Mouse (Mus musculus) myocyte (in vitro differentiated cells): ENCODE measurements around the gene Fut11. TPM values are rescaled to one million over a fixed set of nuclear protein-coding genes. Genes with fewer than 3 reads are reported as not detected.

Experiments
- H3K27me3 ChIP-seq: one replicate; pipeline ENCODE4 v1.6.1; 2011; ENCODE audit not compliant: control insufficient read depth, insufficient read depth, insufficient read length
- H3K36me3 ChIP-seq: one replicate; pipeline ENCODE4 v1.6.1; 2011; ENCODE audit not compliant: control insufficient read depth, insufficient read depth
- H3K4me2 ChIP-seq: one replicate; pipeline ENCODE4 v1.6.1; 2011; ENCODE audit warnings: low read depth, control low read depth
- H3K4me3 ChIP-seq: one replicate; pipeline ENCODE4 v1.5.1; 2011; ENCODE audit warnings: mild to moderate bottlenecking, control low read depth, moderate library complexity
- H3K79me2 ChIP-seq: one replicate; pipeline ENCODE4 v1.6.1; 2011; ENCODE audit not compliant: control insufficient read depth, insufficient read depth
- H3ac ChIP-seq: one replicate; pipeline ENCODE4 v1.6.1; 2011; ENCODE audit not compliant: control insufficient read depth, insufficient read length
- CEBPB ChIP-seq: IDR thresholded peaks from 2 replicates; pipeline ENCODE4 v1.6.1; 2011; ENCODE audit warnings: mild to moderate bottlenecking, moderate library complexity; ENCODE audit not compliant: poor library complexity, insufficient read depth, severe bottlenecking
- E2F4 ChIP-seq: IDR thresholded peaks from one replicate; pipeline ENCODE4 v1.6.1; 2011; ENCODE audit warnings: mild to moderate bottlenecking, control low read depth, moderate library complexity; ENCODE audit not compliant: insufficient read depth
- MAX ChIP-seq: IDR thresholded peaks from one replicate; pipeline ENCODE4 v1.6.1; 2011; ENCODE audit warnings: low read depth, mild to moderate bottlenecking, control low read depth
- MYOD1 ChIP-seq, 3 experiments: IDR thresholded peaks; one replicate each; pipeline ENCODE4 v1.6.1; 2011; ENCODE audit warnings: control low read depth in 2 of 3, low read depth in 2 of 3, mild to moderate bottlenecking in 2 of 3, moderate library complexity in 1 of 3; ENCODE audit not compliant: insufficient read length in 2 of 3, control insufficient read depth in 1 of 3
- MYOG ChIP-seq, 3 experiments: IDR thresholded peaks; one replicate each; pipeline ENCODE4 v1.6.1; 2011; ENCODE audit warnings: control low read depth in 2 of 3, low read depth in 2 of 3, mild to moderate bottlenecking in 2 of 3; ENCODE audit not compliant: insufficient read length in 2 of 3, control insufficient read depth in 1 of 3, insufficient read depth in 1 of 3
- POLR2A ChIP-seq: IDR thresholded peaks from one replicate; pipeline ENCODE4 v1.6.1; 2011; ENCODE audit warnings: low read depth, mild to moderate bottlenecking, control low read depth, moderate library complexity; ENCODE audit not compliant: insufficient read length
- POLR2AphosphoS2 ChIP-seq: IDR thresholded peaks from one replicate; pipeline ENCODE4 v1.6.1; 2011; ENCODE audit warnings: low read depth, control low read depth; ENCODE audit not compliant: insufficient read length
- REST ChIP-seq: IDR thresholded peaks from one replicate; pipeline ENCODE4 v1.6.1; 2011; ENCODE audit warnings: mild to moderate bottlenecking, control low read depth, moderate library complexity; ENCODE audit not compliant: insufficient read depth, insufficient read length
- SRF ChIP-seq: IDR thresholded peaks from one replicate; pipeline ENCODE4 v1.6.1; 2011; ENCODE audit warnings: low read depth; ENCODE audit not compliant: control insufficient read depth, insufficient read length
- TCF12 ChIP-seq: IDR thresholded peaks from one replicate; pipeline ENCODE4 v1.6.1; 2011; ENCODE audit warnings: mild to moderate bottlenecking, control low read depth; ENCODE audit not compliant: poor library complexity, insufficient read depth, severe bottlenecking
- TCF3 ChIP-seq: IDR thresholded peaks from one replicate; pipeline ENCODE4 v1.6.1; 2011; ENCODE audit warnings: low read depth, control low read depth; ENCODE audit not compliant: insufficient read length
- USF1 ChIP-seq: IDR thresholded peaks from one replicate; pipeline ENCODE4 v1.6.1; 2011; ENCODE audit warnings: low read depth, mild to moderate bottlenecking, control low read depth, moderate library complexity
- polyA plus RNA-seq: library from polyadenylated mRNA; unstranded; fragments of >200 nt; fragmentation: generic; extraction: Trizol; gene quantifications from one replicate; pipeline ENCODE4 v1.2.1, GENCODE M21; 2012; ENCODE audit warnings: missing spikeins

The Fut11 gene
- polyA plus RNA-seq: 7.2 TPM

- peak within 1 kb of the TSS; percentile 90 for H3K4me2 ChIP-seq
- no peak for TF ChIP-seq CEBPB
- no peak for TF ChIP-seq REST
- TF ChIP-seq TCF3: no peak
- TF ChIP-seq E2F4: no peak
- TF ChIP-seq MAX: no peak
- no peak for TF ChIP-seq TCF12
- peak in 1 of 3 experiments; percentile 1 for TF ChIP-seq MYOG (IDR thresholded peaks at IDR 0.05; ENCODE audit: control insufficient read depth in 1 of 3, insufficient read depth in 1 of 3, insufficient read length in 2 of 3, low read depth in 2 of 3)
- TF ChIP-seq USF1: no peak
- TF ChIP-seq MYOD1 (IDR thresholded peaks at IDR 0.05; ENCODE audit: control insufficient read depth in 1 of 3, insufficient read length in 2 of 3, low read depth in 2 of 3): peak in 1 of 3 experiments; percentile 20
- TF ChIP-seq POLR2A: peak; percentile 84
- peak; percentile 91 for TF ChIP-seq POLR2AphosphoS2
- peaks cover 37% of the 10 kb centered on the region for H3K36me3 ChIP-seq
- peaks cover 48% of the 10 kb centered on the region for H3K79me2 ChIP-seq
- H3K27me3 ChIP-seq: no peaks in the 10 kb centered on the region
- peak within 1 kb of the TSS; percentile 99 for H3ac ChIP-seq
- peak within 1 kb of the TSS; percentile 40 for H3K4me3 ChIP-seq
Observed at GRCm38 (mm10) chr14:20694884-20695760, at the start of gene Fut11. Gene Fut11 (plus strand): TSS chr14:20694968.

GRCm38 (mm10) chr14:20645547-20645946 lies 49.2 kb upstream of the Fut11 start:
- Histone ChIP-seq H3K79me2 (peaks cover 11% of the 10 kb centered on the region), H3K4me2 (no peak overlapping the region), H3K27me3 (no peaks in the 10 kb centered on the region), H3K4me3 (no peak overlapping the region), H3K36me3 (no peaks in the 10 kb centered on the region), H3ac (no peak overlapping the region)
- TF ChIP-seq USF1 (no peak), POLR2A (no peak), TCF3 (no peak), POLR2AphosphoS2 (no peak), CEBPB (no peak), TCF12 (no peak), MYOG (IDR thresholded peaks at IDR 0.05; ENCODE audit: control insufficient read depth in 1 of 3, insufficient read depth in 1 of 3, insufficient read length in 2 of 3, low read depth in 2 of 3) (no peak), SRF (no peak), REST (no peak), MAX (no peak), MYOD1 (IDR thresholded peaks at IDR 0.05; ENCODE audit: control insufficient read depth in 1 of 3, insufficient read length in 2 of 3, low read depth in 2 of 3) (no peak), E2F4 (no peak)

- no peaks in the 10 kb centered on the region for H3K27me3 ChIP-seq
- no peak overlapping the region for H3ac ChIP-seq
- H3K36me3 ChIP-seq: no peaks in the 10 kb centered on the region
- H3K4me3 ChIP-seq: no peak overlapping the region
- no peak for TF ChIP-seq E2F4
- no peak for TF ChIP-seq TCF3
- no peak for TF ChIP-seq SRF
- no peak for TF ChIP-seq REST
- TF ChIP-seq POLR2A: no peak
- TF ChIP-seq MYOD1 (IDR thresholded peaks at IDR 0.05; ENCODE audit: control insufficient read depth in 1 of 3, insufficient read length in 2 of 3, low read depth in 2 of 3): no peak
- TF ChIP-seq MAX: no peak
- no peak for TF ChIP-seq MYOG (IDR thresholded peaks at IDR 0.05; ENCODE audit: control insufficient read depth in 1 of 3, insufficient read depth in 1 of 3, insufficient read length in 2 of 3, low read depth in 2 of 3)
- no peak for TF ChIP-seq USF1
- no peak for TF ChIP-seq POLR2AphosphoS2
- no peak for TF ChIP-seq TCF12
- no peak for TF ChIP-seq CEBPB
- H3K4me2 ChIP-seq: no peak overlapping the region
- peaks cover 8% of the 10 kb centered on the region for H3K79me2 ChIP-seq
Observed at GRCm38 (mm10) chr14:20646381-20646780, 48.4 kb upstream of the Fut11 start.

- H3K4me3 ChIP-seq: no peak overlapping the region
- H3K79me2 ChIP-seq: no peaks in the 10 kb centered on the region
- peak; percentile 29 to 85 (median 72) for TF ChIP-seq MYOG (IDR thresholded peaks at IDR 0.05; ENCODE audit: control insufficient read depth in 1 of 3, insufficient read depth in 1 of 3, insufficient read length in 2 of 3, low read depth in 2 of 3)
- TF ChIP-seq SRF: no peak
- TF ChIP-seq MYOD1 (IDR thresholded peaks at IDR 0.05; ENCODE audit: control insufficient read depth in 1 of 3, insufficient read length in 2 of 3, low read depth in 2 of 3): peak; percentile 55 to 82 (median 79)
- H3K36me3 ChIP-seq: no peaks in the 10 kb centered on the region
- no peak overlapping the region for H3K4me2 ChIP-seq
- no peak overlapping the region for H3ac ChIP-seq
- H3K27me3 ChIP-seq: no peaks in the 10 kb centered on the region
Observed at GRCm38 (mm10) chr14:20651000-20651399, 43.8 kb upstream of the Fut11 start.
